Mouse (Mus musculus) kidney, adult 9 months (tissue): ENCODE results near the gene Slco4a1.

Experiments
- DNase-seq: peaks from one replicate; pipeline ENCODE4 v3.0.0; 2022

The Slco4a1 gene

GRCm38 (mm10) chr2:180449007-180449406, 7.0 kb upstream of the Slco4a1 start:
- no peak for DNase-seq

- no peak for DNase-seq
Observed at GRCm38 (mm10) chr2:180450529-180450928, 5.5 kb upstream of the Slco4a1 start.

GRCm38 (mm10) chr2:180456705-180457104, 660 bp downstream of the Slco4a1 start:
- no peak for DNase-seq

GRCm38 (mm10) chr2:180457680-180458079, 1.6 kb downstream of the Slco4a1 start:
- no peak for DNase-seq

GRCm38 (mm10) chr2:180459437-180459836, 3.4 kb downstream of the Slco4a1 start:
- DNase-seq, result no peak

GRCm38 (mm10) chr2:180460801-180461200, 4.8 kb downstream of the Slco4a1 start:
- no peak for DNase-seq

- DNase-seq, result no peak
Observed at GRCm38 (mm10) chr2:180462593-180462992, 6.5 kb downstream of the Slco4a1 start.

GRCm38 (mm10) chr2:180466505-180466904, 10.5 kb downstream of the Slco4a1 start:
- no peak for DNase-seq

- no peak for DNase-seq
Observed at GRCm38 (mm10) chr2:180468871-180469270, 12.8 kb downstream of the Slco4a1 start.

GRCm38 (mm10) chr2:180469768-180470167, 13.7 kb downstream of the Slco4a1 start:
- DNase-seq, result peak; percentile 63

GRCm38 (mm10) chr2:180472306-180473079, 16.4 kb downstream of the Slco4a1 start:
- no peak for DNase-seq

- DNase-seq, result peak; percentile 64
Observed at GRCm38 (mm10) chr2:180473080-180473440, 17.0 kb downstream of the Slco4a1 start.

- DNase-seq, result no peak
Observed at GRCm38 (mm10) chr2:180474864-180475263, 18.8 kb downstream of the Slco4a1 start.

GRCm38 (mm10) chr2:180482274-180482673, 26.2 kb downstream of the Slco4a1 start:
- DNase-seq, result no peak

- no peak for DNase-seq
Observed at GRCm38 (mm10) chr2:180484882-180485281, 28.8 kb downstream of the Slco4a1 start.

- no peak for DNase-seq
Observed at GRCm38 (mm10) chr2:180485306-180485705, 29.3 kb downstream of the Slco4a1 start.

- DNase-seq, result no peak
Observed at GRCm38 (mm10) chr2:180488210-180488751, 32.2 kb downstream of the Slco4a1 start.

GRCm38 (mm10) chr2:180495906-180496305, 39.9 kb downstream of the Slco4a1 start:
- no peak for DNase-seq

- no peak for DNase-seq
Observed at GRCm38 (mm10) chr2:180499741-180500140, 43.7 kb downstream of the Slco4a1 start, which contains the start of gene Ntsr1. Gene Ntsr1, plus strand, starts transcription at chr2:180499976.

- no peak for DNase-seq
Observed at GRCm38 (mm10) chr2:180500726-180501125, 44.7 kb downstream of the Slco4a1 start.

- DNase-seq, result no peak
Observed at GRCm38 (mm10) chr2:180501217-180501967, 45.3 kb downstream of the Slco4a1 start.

- DNase-seq, result no peak
Observed at GRCm38 (mm10) chr2:180506281-180506680, 50.2 kb downstream of the Slco4a1 start.

- no peak for DNase-seq
Observed at GRCm38 (mm10) chr2:180508455-180509115, 52.5 kb downstream of the Slco4a1 start.
